Mouse (Mus musculus): ENCODE measurements around the gene Olfr1018. TPM values are rescaled to one million over a fixed set of nuclear protein-coding genes. Genes with fewer than 3 reads are reported as not detected.

Olfr1018 gene
- polyA plus RNA-seq (2014; fragmentation: Nextera tagmentation; extraction: Ambion mirVana), result not detected in 2 replicates

GRCm38 (mm10) chr2:85818179-85818578 is at the start of gene Olfr1018:
Olfr1018 (plus strand) TSS chr2:85818479.
- no peak for DNase-seq (ENCODE audit: low spot score)
- H3K27ac ChIP-seq (ENCODE audit: low read depth, low read length), result no peak within 1 kb of the TSS
- no peak within 1 kb of the TSS for H3K4me3 ChIP-seq (ENCODE audit: low read depth, low read length)
- H3K36me3 ChIP-seq (ENCODE audit: control insufficient read depth, insufficient read depth, low read length), result no peaks in the 10 kb centered on the region
- no peaks in the 10 kb centered on the region for H3K9me3 ChIP-seq (replicated peaks; ENCODE audit: control insufficient read depth, low read length)
- H3K9ac ChIP-seq (ENCODE audit: low read length), result no peak within 1 kb of the TSS
- H3K4me2 ChIP-seq (ENCODE audit: low read length), result no peak within 1 kb of the TSS
- ATAC-seq, result no peak
- no peaks in the 10 kb centered on the region for H3K27me3 ChIP-seq (replicated peaks; ENCODE audit: control insufficient read depth, insufficient read depth, low read length)
- H3K4me1 ChIP-seq (ENCODE audit: control insufficient read depth, insufficient read depth, low read length), result no peaks in the 10 kb centered on the region

DNA sequence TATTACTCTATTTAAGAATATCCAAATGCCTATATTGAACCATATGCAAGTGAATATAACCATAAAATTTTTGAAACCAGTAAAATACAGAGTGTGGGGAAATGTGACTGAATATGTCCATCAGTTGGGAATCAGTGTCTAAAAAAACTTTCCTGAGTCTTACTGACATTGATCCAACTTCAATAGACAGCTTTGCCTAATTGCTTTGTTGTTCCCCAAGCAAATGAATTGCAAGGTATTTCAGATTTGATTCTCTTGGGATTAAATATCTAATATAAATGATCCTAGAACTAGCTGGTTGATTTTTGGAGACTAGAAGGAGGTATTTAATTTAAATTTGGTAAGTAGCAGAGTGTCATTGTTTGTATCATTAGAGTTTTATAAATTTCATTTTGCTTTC is 45.9 kb upstream of the Olfr1018 start, which contains the start of gene Olfr1014:
TSS of gene Olfr1014 (plus strand) at position 301 of the 400 bp plus-strand sequence.
- Histone ChIP-seq H3K9me3 (replicated peaks; ENCODE audit: control insufficient read depth, low read length) (no peaks in the 10 kb centered on the region), H3K4me1 (ENCODE audit: control insufficient read depth, insufficient read depth, low read length) (no peaks in the 10 kb centered on the region), H3K4me3 (ENCODE audit: low read depth, low read length) (no peak within 1 kb of the TSS), H3K4me2 (ENCODE audit: low read length) (no peak within 1 kb of the TSS), H3K36me3 (ENCODE audit: control insufficient read depth, insufficient read depth, low read length) (no peaks in the 10 kb centered on the region), H3K27ac (ENCODE audit: low read depth, low read length) (no peak within 1 kb of the TSS), H3K9ac (ENCODE audit: low read length) (no peak within 1 kb of the TSS), H3K27me3 (replicated peaks; ENCODE audit: control insufficient read depth, insufficient read depth, low read length) (no peaks in the 10 kb centered on the region)
- ATAC-seq, result no peak
- DNase-seq (ENCODE audit: low spot score), result no peak

DNA sequence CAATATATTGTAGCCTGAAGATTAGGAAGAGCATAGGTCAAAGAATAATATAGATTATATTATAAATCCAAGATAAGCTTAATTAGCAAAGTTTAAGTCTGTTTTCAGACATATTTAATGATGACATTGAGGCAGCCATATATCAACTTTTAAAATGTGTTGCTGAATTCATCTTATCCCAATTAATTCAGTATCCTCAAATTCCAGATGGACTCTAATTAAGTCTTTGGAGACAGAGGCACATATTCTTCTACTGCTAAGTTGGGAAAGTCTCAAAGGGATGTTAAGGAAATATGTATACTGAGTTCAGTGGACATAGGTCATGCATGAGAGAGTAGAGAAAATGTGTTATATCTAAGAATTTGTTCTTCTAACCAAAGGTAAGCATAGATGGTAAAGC is 36.6 kb upstream of the Olfr1018 start, which contains the start of gene Olfr1015:
TSS of gene Olfr1015 (plus strand) at position 301 of the 400 bp plus-strand sequence.
- Histone ChIP-seq H3K27ac (ENCODE audit: low read depth, low read length) (no peak within 1 kb of the TSS), H3K9me3 (replicated peaks; ENCODE audit: control insufficient read depth, low read length) (no peaks in the 10 kb centered on the region), H3K4me3 (ENCODE audit: low read depth, low read length) (no peak within 1 kb of the TSS), H3K27me3 (replicated peaks; ENCODE audit: control insufficient read depth, insufficient read depth, low read length) (no peaks in the 10 kb centered on the region), H3K36me3 (ENCODE audit: control insufficient read depth, insufficient read depth, low read length) (no peaks in the 10 kb centered on the region), H3K4me1 (ENCODE audit: control insufficient read depth, insufficient read depth, low read length) (no peaks in the 10 kb centered on the region), H3K9ac (ENCODE audit: low read length) (no peak within 1 kb of the TSS), H3K4me2 (ENCODE audit: low read length) (no peak within 1 kb of the TSS)
- DNase-seq (ENCODE audit: low spot score) (no peak), ATAC-seq (no peak)

GRCm38 (mm10) chr2:85792331-85792730 is 25.9 kb upstream of the Olfr1018 start:
- Histone ChIP-seq H3K27me3 (replicated peaks; ENCODE audit: control insufficient read depth, insufficient read depth, low read length) (no peaks in the 10 kb centered on the region), H3K9ac (ENCODE audit: low read length) (no peak overlapping the region), H3K4me1 (ENCODE audit: control insufficient read depth, insufficient read depth, low read length) (no peaks in the 10 kb centered on the region), H3K9me3 (replicated peaks; ENCODE audit: control insufficient read depth, low read length) (no peaks in the 10 kb centered on the region), H3K36me3 (ENCODE audit: control insufficient read depth, insufficient read depth, low read length) (no peaks in the 10 kb centered on the region), H3K27ac (ENCODE audit: low read depth, low read length) (no peak overlapping the region), H3K4me3 (ENCODE audit: low read depth, low read length) (no peak overlapping the region), H3K4me2 (ENCODE audit: low read length) (no peak overlapping the region)
- WGBS, result 19% methylated on average over 2 of the region's 2 CpGs
- ATAC-seq (no peak; the same call in 1 of the 2 replicates), DNase-seq (ENCODE audit: low spot score) (peak; percentile 3)

DNA sequence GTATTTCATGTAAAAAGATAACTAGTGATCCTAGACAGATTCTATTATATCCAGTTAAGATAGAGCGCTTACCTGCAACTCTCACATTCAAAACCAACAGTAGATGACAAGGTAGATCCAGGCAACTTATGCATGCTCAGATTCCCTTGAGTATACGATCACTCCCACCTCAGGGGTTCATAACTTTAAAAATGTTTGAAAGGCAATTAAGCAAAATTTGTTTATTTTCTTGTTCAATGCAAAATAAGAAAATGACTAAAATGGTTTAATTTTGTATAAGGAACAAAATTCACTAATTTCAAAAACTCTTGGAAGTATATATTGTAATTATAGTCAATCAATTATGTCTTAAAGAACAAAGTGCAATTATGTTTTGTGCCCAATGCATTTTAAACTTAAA is 15.8 kb upstream of the Olfr1018 start, which contains the start of gene Olfr1016:
TSS of gene Olfr1016 (minus strand) at position 101 of the 400 bp plus-strand sequence.
- no peak for DNase-seq (ENCODE audit: low spot score)
- WGBS, result 95% methylated on average over 2 of the region's 2 CpGs
- Histone ChIP-seq H3K4me2 (ENCODE audit: low read length) (no peak within 1 kb of the TSS), H3K4me1 (ENCODE audit: control insufficient read depth, insufficient read depth, low read length) (no peaks in the 10 kb centered on the region), H3K4me3 (ENCODE audit: low read depth, low read length) (no peak within 1 kb of the TSS), H3K9ac (ENCODE audit: low read length) (no peak within 1 kb of the TSS), H3K27me3 (replicated peaks; ENCODE audit: control insufficient read depth, insufficient read depth, low read length) (no peaks in the 10 kb centered on the region), H3K27ac (ENCODE audit: low read depth, low read length) (no peak within 1 kb of the TSS), H3K9me3 (replicated peaks; ENCODE audit: control insufficient read depth, low read length) (no peaks in the 10 kb centered on the region), H3K36me3 (ENCODE audit: control insufficient read depth, insufficient read depth, low read length) (no peaks in the 10 kb centered on the region)
- no peak for ATAC-seq

DNA sequence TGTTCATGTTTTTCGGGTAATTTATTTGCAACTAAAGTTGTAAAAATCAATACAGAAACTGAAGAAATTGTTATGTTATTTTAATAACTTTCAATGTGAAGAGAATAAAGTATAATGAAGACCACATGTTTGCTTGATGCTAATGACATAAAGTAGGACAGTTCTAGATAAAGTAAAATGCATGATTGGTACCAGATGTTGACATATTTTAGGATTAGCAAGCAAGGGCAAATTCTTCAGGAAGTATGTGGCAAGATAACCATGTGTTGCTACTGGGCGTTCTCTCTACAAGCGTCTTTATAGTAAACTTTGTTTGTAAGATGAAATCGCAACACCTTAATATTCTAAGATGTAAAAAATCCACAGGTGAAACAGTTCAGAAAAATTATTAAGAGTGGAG is 13.8 kb upstream of the Olfr1018 start:
- no peaks in the 10 kb centered on the region for H3K36me3 ChIP-seq (ENCODE audit: control insufficient read depth, insufficient read depth, low read length)
- H3K27me3 ChIP-seq (replicated peaks; ENCODE audit: control insufficient read depth, insufficient read depth, low read length), result no peaks in the 10 kb centered on the region
- WGBS, result 92% methylated on average over 4 of the region's 4 CpGs
- no peaks in the 10 kb centered on the region for H3K4me1 ChIP-seq (ENCODE audit: control insufficient read depth, insufficient read depth, low read length)
- H3K9ac ChIP-seq (ENCODE audit: low read length), result no peak overlapping the region
- no peak overlapping the region for H3K27ac ChIP-seq (ENCODE audit: low read depth, low read length)
- H3K4me3 ChIP-seq (ENCODE audit: low read depth, low read length), result no peak overlapping the region
- ATAC-seq (no peak), DNase-seq (ENCODE audit: low spot score) (no peak)
- no peaks in the 10 kb centered on the region for H3K9me3 ChIP-seq (replicated peaks; ENCODE audit: control insufficient read depth, low read length)
- H3K4me2 ChIP-seq (ENCODE audit: low read length), result no peak overlapping the region

- Histone ChIP-seq H3K9me3 (replicated peaks; ENCODE audit: control insufficient read depth, low read length) (no peaks in the 10 kb centered on the region), H3K4me3 (ENCODE audit: low read depth, low read length) (no peak within 1 kb of the TSS), H3K4me1 (ENCODE audit: control insufficient read depth, insufficient read depth, low read length) (no peaks in the 10 kb centered on the region), H3K27ac (ENCODE audit: low read depth, low read length) (no peak within 1 kb of the TSS), H3K27me3 (replicated peaks; ENCODE audit: control insufficient read depth, insufficient read depth, low read length) (no peaks in the 10 kb centered on the region), H3K36me3 (ENCODE audit: control insufficient read depth, insufficient read depth, low read length) (no peaks in the 10 kb centered on the region), H3K4me2 (ENCODE audit: low read length) (no peak within 1 kb of the TSS), H3K9ac (ENCODE audit: low read length) (no peak within 1 kb of the TSS)
- ATAC-seq, result no peak
- no peak for DNase-seq (ENCODE audit: low spot score)
These were observed 27.1 kb downstream of the Olfr1018 start, which contains the start of gene Olfr1019 for GRCm38 (mm10) chr2:85845383-85845782. Olfr1019 (minus strand) TSS chr2:85845483.

DNA sequence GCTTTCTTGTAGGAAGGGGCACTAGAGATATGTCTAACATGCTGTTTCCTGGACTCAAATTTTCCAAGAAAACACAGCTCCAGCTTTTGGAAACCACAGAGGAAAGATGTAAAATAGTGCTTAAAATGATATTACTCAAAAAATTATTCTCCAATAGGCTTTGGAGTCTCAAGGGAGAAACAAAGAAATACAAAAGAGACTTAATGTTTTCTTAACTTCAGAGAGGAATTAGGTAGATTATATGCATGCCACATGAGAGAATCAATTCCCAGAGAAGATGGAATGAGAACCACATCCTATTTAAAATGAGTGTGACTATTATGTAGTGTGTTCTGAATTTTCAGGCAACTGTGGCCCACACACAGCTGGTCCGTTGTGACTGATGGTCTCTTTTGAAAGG is 28.5 kb downstream of the Olfr1018 start, which contains the start of gene Olfr1020:
TSS of gene Olfr1020 (plus strand) at position 301 of the 400 bp plus-strand sequence.
- H3K27me3 ChIP-seq (replicated peaks; ENCODE audit: control insufficient read depth, insufficient read depth, low read length), result no peaks in the 10 kb centered on the region
- H3K4me1 ChIP-seq (ENCODE audit: control insufficient read depth, insufficient read depth, low read length), result no peaks in the 10 kb centered on the region
- no peak for DNase-seq (ENCODE audit: low spot score)
- H3K9ac ChIP-seq (ENCODE audit: low read length), result no peak within 1 kb of the TSS
- H3K36me3 ChIP-seq (ENCODE audit: control insufficient read depth, insufficient read depth, low read length), result no peaks in the 10 kb centered on the region
- H3K4me3 ChIP-seq (ENCODE audit: low read depth, low read length), result no peak within 1 kb of the TSS
- H3K9me3 ChIP-seq (replicated peaks; ENCODE audit: control insufficient read depth, low read length), result no peaks in the 10 kb centered on the region
- no peak within 1 kb of the TSS for H3K4me2 ChIP-seq (ENCODE audit: low read length)
- 76% methylated on average over 1 of the region's 1 CpGs for WGBS
- no peak within 1 kb of the TSS for H3K27ac ChIP-seq (ENCODE audit: low read depth, low read length)
- ATAC-seq, result no peak

DNA sequence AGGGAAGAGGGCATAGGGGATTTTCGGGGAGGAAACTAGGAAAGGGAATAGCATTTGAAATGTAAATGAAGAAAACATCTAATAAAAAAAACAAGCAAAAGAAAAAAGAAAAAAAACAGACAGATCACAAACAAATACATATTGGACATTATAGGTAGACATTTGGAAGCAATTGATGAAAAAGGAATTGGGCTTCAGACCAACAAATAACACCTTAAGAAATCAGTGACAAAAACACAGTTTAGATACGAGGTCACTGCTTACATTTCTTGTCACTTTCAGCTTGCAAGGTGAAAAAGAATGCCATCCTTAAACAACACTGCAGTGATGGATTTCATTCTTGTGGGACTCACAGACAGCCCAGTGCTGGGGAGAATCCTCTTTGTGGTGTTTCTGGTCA is 50.0 kb downstream of the Olfr1018 start, which contains the start of gene Olfr1022:
TSS of gene Olfr1022 (plus strand) at position 301 of the 400 bp plus-strand sequence.
- 75% methylated on average over 2 of the region's 2 CpGs for WGBS
- DNase-seq (ENCODE audit: low spot score), result no peak
- H3K27ac ChIP-seq (ENCODE audit: low read depth, low read length), result no peak within 1 kb of the TSS
- no peak within 1 kb of the TSS for H3K4me3 ChIP-seq (ENCODE audit: low read depth, low read length)
- ATAC-seq, result no peak
- H3K9me3 ChIP-seq (replicated peaks; ENCODE audit: control insufficient read depth, low read length), result no peaks in the 10 kb centered on the region
- no peaks in the 10 kb centered on the region for H3K36me3 ChIP-seq (ENCODE audit: control insufficient read depth, insufficient read depth, low read length)
- H3K4me1 ChIP-seq (ENCODE audit: control insufficient read depth, insufficient read depth, low read length), result no peaks in the 10 kb centered on the region
- H3K4me2 ChIP-seq (ENCODE audit: low read length), result no peak within 1 kb of the TSS
- H3K9ac ChIP-seq (ENCODE audit: low read length), result no peak within 1 kb of the TSS
- H3K27me3 ChIP-seq (replicated peaks; ENCODE audit: control insufficient read depth, insufficient read depth, low read length), result no peaks in the 10 kb centered on the region
